Mouse (Mus musculus) CH12.LX (cell line): ENCODE data around the gene Sv2b. TPM values are rescaled to one million over a fixed set of nuclear protein-coding genes. Genes with fewer than 3 reads are reported as not detected.

ENCODE experiments used
- DNase-seq: peaks from one replicate; pipeline ENCODE4 v3.0.0-alpha.2; 2013; ENCODE audit errors: extremely low read depth
- H3K27ac ChIP-seq: 2 replicates; pipeline ENCODE4 v1.5.1; 2012; ENCODE audit warnings: low read depth, mild to moderate bottlenecking, control low read depth, moderate library complexity; ENCODE audit not compliant: insufficient read depth
- H3K27me3 ChIP-seq: replicated peaks from 2 replicates; pipeline ENCODE3; 2012; ENCODE audit warnings: inconsistent platforms
- H3K36me3 ChIP-seq, 2 experiments: replicated peaks in 1 of 2; 2 replicates each; pipeline versions ENCODE3 to v1.6.1; 2012; ENCODE audit warnings: inconsistent platforms in 1 of 2, low read length in 1 of 2, mild to moderate bottlenecking in 1 of 2, mixed read lengths in 1 of 2, moderate library complexity in 1 of 2; ENCODE audit not compliant: control insufficient read depth in 1 of 2, insufficient read depth in 1 of 2
- H3K4me1 ChIP-seq, 2 experiments: 2 replicates each; pipeline ENCODE4 v1.6.1; 2012; ENCODE audit warnings: inconsistent platforms in 1 of 2, moderate library complexity in 1 of 2; ENCODE audit not compliant: insufficient read depth in 2 of 2, control insufficient read depth in 1 of 2
- H3K4me2 ChIP-seq: 2 replicates; pipeline ENCODE4 v1.6.1; 2012; ENCODE audit warnings: low read depth, mild to moderate bottlenecking, control low read depth; ENCODE audit not compliant: poor library complexity, insufficient read depth, severe bottlenecking
- H3K4me3 ChIP-seq, 3 experiments: fragments of 150-350 bp in 1 of 3; sonication (generic) in 1 of 3; replicated peaks in 1 of 3; 2 replicates each; pipeline versions ENCODE3 to v1.5.1; 2011 to 2012; ENCODE audit warnings: low read depth in 2 of 3, low read length in 2 of 3, mild to moderate bottlenecking in 2 of 3, moderate library complexity in 2 of 3, control low read depth in 1 of 3, improper control_type of control experiment in 1 of 3, inconsistent platforms in 1 of 3, mixed read lengths in 1 of 3; ENCODE audit not compliant: poor library complexity in 1 of 3
- H3K79me2 ChIP-seq: replicated peaks from 2 replicates; pipeline ENCODE4 v1.6.1; 2012; ENCODE audit warnings: mild to moderate bottlenecking, moderate library complexity; ENCODE audit not compliant: control insufficient read depth, poor library complexity, insufficient read depth, severe bottlenecking; ENCODE audit errors: extremely low read depth
- H3K9ac ChIP-seq: 2 replicates; pipeline ENCODE4 v1.6.1; 2012; ENCODE audit warnings: low read depth, mild to moderate bottlenecking, control low read depth, moderate library complexity; ENCODE audit not compliant: insufficient read depth
- H3K9me3 ChIP-seq: replicated peaks from 2 replicates; pipeline ENCODE3; 2012; ENCODE audit warnings: low read length, inconsistent platforms, mixed read lengths
- CHD1 ChIP-seq: IDR thresholded peaks from 2 replicates; pipeline ENCODE4 v1.6.1; 2012; ENCODE audit warnings: low read depth, low read length, improper control_type of control experiment, inconsistent platforms
- ELF1 ChIP-seq: IDR thresholded peaks from 2 replicates; pipeline ENCODE4 v1.6.1; 2014; ENCODE audit warnings: low read depth, mild to moderate bottlenecking, inconsistent platforms, low read length, improper control_type of control experiment
- ETS1 ChIP-seq: conservative IDR thresholded peaks from 2 replicates; pipeline ENCODE4 v1.6.1; 2012; ENCODE audit warnings: low read depth, mild to moderate bottlenecking, inconsistent platforms, low read length, improper control_type of control experiment, moderate library complexity
- MAFK ChIP-seq: IDR thresholded peaks from 2 replicates; pipeline ENCODE4 v1.6.1; 2011; ENCODE audit warnings: low read length, improper control_type of control experiment; ENCODE audit not compliant: insufficient replicate concordance
- MAZ ChIP-seq: IDR thresholded peaks from 2 replicates; pipeline ENCODE4 v1.6.1; 2012; ENCODE audit warnings: low read depth, mild to moderate bottlenecking, inconsistent platforms, low read length, improper control_type of control experiment, moderate library complexity
- MXI1 ChIP-seq: IDR thresholded peaks from 2 replicates; pipeline ENCODE4 v1.6.1; 2011; ENCODE audit warnings: mild to moderate bottlenecking, low read depth, low read length, improper control_type of control experiment
- NELFE ChIP-seq: IDR thresholded peaks from 2 replicates; pipeline ENCODE4 v1.6.1; 2011; ENCODE audit warnings: low read depth, low read length, improper control_type of control experiment
- NRF1 ChIP-seq: IDR thresholded peaks from 2 replicates; pipeline ENCODE4 v1.6.1; 2014; ENCODE audit warnings: low read depth, mild to moderate bottlenecking, inconsistent platforms, low read length, improper control_type of control experiment, moderate library complexity
- PAX5 ChIP-seq: IDR thresholded peaks from 2 replicates; pipeline ENCODE4 v1.6.1; 2012; ENCODE audit warnings: low read length, inconsistent platforms, mixed read lengths
- POLR2A ChIP-seq: IDR thresholded peaks from 2 replicates; pipeline ENCODE4 v1.6.1; 2011; ENCODE audit warnings: low read depth, mild to moderate bottlenecking, improper control_type of control experiment, low read length
- POLR2AphosphoS2 ChIP-seq: IDR thresholded peaks from 2 replicates; pipeline ENCODE4 v1.6.1; 2011; ENCODE audit warnings: low read depth, low read length, improper control_type of control experiment
- SMC3 ChIP-seq: IDR thresholded peaks from 2 replicates; pipeline ENCODE4 v1.6.1; 2011; ENCODE audit warnings: low read depth, low read length, improper control_type of control experiment
- TBP ChIP-seq: conservative IDR thresholded peaks from 2 replicates; pipeline ENCODE4 v1.6.1; 2011; ENCODE audit warnings: low read depth, low read length, improper control_type of control experiment
- TCF12 ChIP-seq: IDR thresholded peaks from 2 replicates; pipeline ENCODE4 v1.6.1; 2014; ENCODE audit warnings: low read depth, mild to moderate bottlenecking, inconsistent platforms, low read length, improper control_type of control experiment
- UBTF ChIP-seq: IDR thresholded peaks from 2 replicates; pipeline ENCODE4 v1.6.1; 2012; ENCODE audit warnings: low read depth, mild to moderate bottlenecking, inconsistent platforms, low read length, improper control_type of control experiment, moderate library complexity
- USF1 ChIP-seq: IDR thresholded peaks from 2 replicates; pipeline ENCODE4 v1.6.1; 2014; ENCODE audit warnings: low read depth, mild to moderate bottlenecking, inconsistent platforms, low read length, improper control_type of control experiment
- ZC3H11A ChIP-seq: IDR thresholded peaks from 2 replicates; pipeline ENCODE4 v1.6.1; 2012; ENCODE audit warnings: low read depth, mild to moderate bottlenecking, inconsistent platforms, low read length, improper control_type of control experiment
- ZMIZ1 ChIP-seq: IDR thresholded peaks from 2 replicates; pipeline ENCODE4 v1.6.1; 2012; ENCODE audit warnings: low read depth, mild to moderate bottlenecking, inconsistent platforms, low read length, improper control_type of control experiment
- ZNF384 ChIP-seq: IDR thresholded peaks from 2 replicates; pipeline ENCODE4 v1.6.1; 2012; ENCODE audit warnings: low read depth, low read length, improper control_type of control experiment, inconsistent platforms
- dilution Hi-C: fragments of 300-500 bp; cut with MboI; formaldehyde crosslinking; loops from 2 replicates; pipeline ENCODE4 v1.14.3; 2020; ENCODE audit warnings: low sequenced_read_pairs; ENCODE audit not compliant: extremely low pct_unique_long_range_greater_than_20kb, extremely low pct_ligation_motif_present
- in situ Hi-C: fragments of 300-500 bp; cut with MboI; formaldehyde crosslinking; loops from 3 replicates; pipeline ENCODE4 v1.14.3; 2019; ENCODE audit warnings: low sequenced_read_pairs, low pct_ligation_motif_present, low pct_unique_long_range_greater_than_20kb, mixed read lengths
- polyA plus RNA-seq: library from polyadenylated mRNA; unstranded; fragments of >175 nt; gene quantifications from 2 replicates; pipeline ENCODE4 v1.2.1, GENCODE M21; 2012; ENCODE audit warnings: low read depth; ENCODE audit not compliant: insufficient read length
- total RNA-seq, 2 experiments: library from RNA; depleted of rRNA; stranded (reverse); fragments of 300-350 nt in 1 of 2; fragments of >200 nt in 1 of 2; gene quantifications; 2 replicates each; pipeline ENCODE4 v1.2.3; 2012 to 2014

Gene Sv2b
- total and polyA plus RNA-seq, 3 experiments: 0.04 TPM; not detected in 2

- Histone ChIP-seq H3K9ac (no peak overlapping the region), H3K4me1 (no peaks in the 10 kb centered on the region), H3K36me3 (no peaks in the 10 kb centered on the region), H3K4me3 (no peak overlapping the region), H3K9me3 (no peaks in the 10 kb centered on the region), H3K79me2 (no peaks in the 10 kb centered on the region), H3K27ac (no peak overlapping the region), H3K27me3 (no peaks in the 10 kb centered on the region), H3K4me2 (no peak overlapping the region)
- TF ChIP-seq SMC3: no peak
- TF ChIP-seq TBP: no peak
- no peak for TF ChIP-seq NRF1
- no peak for TF ChIP-seq POLR2A
- in situ Hi-C loops: no loop called here
- dilution Hi-C loops: no loop called here
- no peak for DNase-seq
Observed at GRCm38 (mm10) chr7:75216180-75216579, 92.9 kb downstream of the Sv2b start.

GRCm38 (mm10) chr7:75209221-75209641 lies 99.8 kb downstream of the Sv2b start:
- no peak overlapping the region for H3K9ac ChIP-seq
- no peaks in the 10 kb centered on the region for H3K27me3 ChIP-seq
- peaks cover 2% of the 10 kb centered on the region for H3K9me3 ChIP-seq
- in situ Hi-C loops (no loop called here), dilution Hi-C loops (no loop called here)
- H3K36me3 ChIP-seq: no peaks in the 10 kb centered on the region
- no peaks in the 10 kb centered on the region for H3K79me2 ChIP-seq
- H3K4me2 ChIP-seq: no peak overlapping the region
- no peaks in the 10 kb centered on the region for H3K4me1 ChIP-seq
- H3K27ac ChIP-seq: no peak overlapping the region
- no peak for DNase-seq
- TF ChIP-seq SMC3 (no peak), UBTF (no peak), ELF1 (no peak), TCF12 (no peak), ETS1 (no peak), MAFK (no peak), NELFE (no peak), ZNF384 (no peak), MAZ (no peak), USF1 (no peak), CHD1 (no peak), NRF1 (no peak), ZMIZ1 (no peak), PAX5 (no peak), ZC3H11A (no peak), MXI1 (no peak), POLR2AphosphoS2 (no peak)
- H3K4me3 ChIP-seq: no peak overlapping the region
